Mouse (Mus musculus) cerebellum, adult 2 months (tissue): ENCODE data around the gene Slc9a3r2.
"Not testable (repeated sequence)": the region's sequence is repeated elsewhere in the genome, so short reads cannot be mapped to it uniquely, and the experiment has no call there.

ENCODE experiments used
- CTCF ChIP-seq: fragments of 200-500 bp; IDR thresholded peaks from 2 replicates; pipeline ENCODE4 v1.5.1; 2011; ENCODE audit warnings: low read depth, mild to moderate bottlenecking, control low read depth, low read length, moderate library complexity, borderline replicate concordance; ENCODE audit not compliant: insufficient read depth
- POLR2A ChIP-seq: fragments of 200-500 bp; IDR thresholded peaks from 2 replicates; pipeline ENCODE4 v1.6.1; 2011; ENCODE audit warnings: low read length, control low read depth, borderline replicate concordance; ENCODE audit not compliant: insufficient read depth

DNA sequence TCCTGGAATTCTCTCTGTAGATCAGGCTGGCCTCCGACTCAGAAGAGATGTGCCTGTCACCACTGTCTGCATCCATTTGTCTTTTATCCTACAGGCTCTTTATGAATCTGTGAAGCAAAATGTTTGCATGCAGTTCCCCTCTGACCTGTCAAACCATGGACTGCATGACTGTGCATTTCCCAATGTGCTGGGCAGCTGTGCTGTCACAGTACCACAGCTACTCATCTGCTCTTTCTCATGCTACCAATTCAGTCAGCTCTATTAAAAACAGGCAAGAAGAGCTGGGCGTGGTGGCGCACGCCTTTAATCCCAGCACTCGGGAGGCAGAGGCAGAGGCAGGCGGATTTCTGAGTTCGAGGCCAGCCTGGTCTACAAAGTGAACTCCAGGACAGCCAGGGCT is 16.9 kb upstream of the Slc9a3r2 start:
- not testable (repeated sequence) for TF ChIP-seq POLR2A, CTCF
